Mouse (Mus musculus): ENCODE data around the gene Maml3. TPM values are rescaled to one million over a fixed set of nuclear protein-coding genes. Genes with fewer than 3 reads are reported as not detected.

Gene Maml3
- polyA plus RNA-seq, 1 experiment from 2014 or later: 5.2 TPM

GRCm38 (mm10) chr3:51889776-51890175, 215.1 kb downstream of the Maml3 start:
- Histone ChIP-seq H3K9me3 (no peaks in the 10 kb centered on the region), H3K27ac (peak overlapping the region; percentile 63; the same call in 1 of the 2 replicates), H3K27me3 (replicated peaks) (no peaks in the 10 kb centered on the region), H3K4me2 (no peak overlapping the region), H3K4me3 (replicated peaks) (no peak overlapping the region), H3K9ac (no peak overlapping the region), H3K4me1 (peaks cover 22% of the 10 kb centered on the region), H3K36me3 (no peaks in the 10 kb centered on the region)
- 60% methylated on average over 5 of the region's 5 CpGs for WGBS
- no peak for ATAC-seq (ENCODE audit: insufficient read depth, low FRiP score, low read depth)

GRCm38 (mm10) chr3:51888662-51889433, 216.0 kb downstream of the Maml3 start:
- Histone ChIP-seq H3K9ac (no peak overlapping the region), H3K27me3 (replicated peaks) (no peaks in the 10 kb centered on the region), H3K4me2 (peak overlapping the region; percentile 47), H3K9me3 (no peaks in the 10 kb centered on the region), H3K4me3 (replicated peaks) (peak overlapping the region; percentile 12; the same call in 1 of the 2 replicates), H3K36me3 (no peaks in the 10 kb centered on the region), H3K27ac (peak overlapping the region; percentile 63), H3K4me1 (peaks cover 22% of the 10 kb centered on the region)
- peak; percentile 65 for ATAC-seq (ENCODE audit: insufficient read depth, low FRiP score, low read depth)
- WGBS: 19% methylated on average over 20 of the region's 20 CpGs

GRCm38 (mm10) chr3:51888295-51888661, 216.6 kb downstream of the Maml3 start:
- 9% methylated on average over 8 of the region's 8 CpGs for WGBS
- H3K9me3 ChIP-seq: no peaks in the 10 kb centered on the region
- no peak for ATAC-seq (ENCODE audit: insufficient read depth, low FRiP score, low read depth)
- H3K9ac ChIP-seq: no peak overlapping the region
- H3K4me3 ChIP-seq (replicated peaks): no peak overlapping the region
- no peaks in the 10 kb centered on the region for H3K36me3 ChIP-seq
- H3K4me2 ChIP-seq: peak overlapping the region; percentile 47
- H3K27me3 ChIP-seq (replicated peaks): no peaks in the 10 kb centered on the region
- H3K27ac ChIP-seq: peak overlapping the region; percentile 63
- peaks cover 22% of the 10 kb centered on the region for H3K4me1 ChIP-seq

- Histone ChIP-seq H3K4me3 (replicated peaks) (no peak overlapping the region), H3K4me1 (peaks cover 28% of the 10 kb centered on the region), H3K9me3 (no peaks in the 10 kb centered on the region), H3K27ac (no peak overlapping the region), H3K4me2 (no peak overlapping the region), H3K27me3 (replicated peaks) (no peaks in the 10 kb centered on the region), H3K9ac (no peak overlapping the region), H3K36me3 (no peaks in the 10 kb centered on the region)
- 39% methylated on average over 5 of the region's 5 CpGs for WGBS
- no peak for ATAC-seq (ENCODE audit: insufficient read depth, low FRiP score, low read depth)
Observed at GRCm38 (mm10) chr3:51885920-51886319, 219.0 kb downstream of the Maml3 start.

- H3K27ac ChIP-seq: no peak overlapping the region
- no peak for ATAC-seq (ENCODE audit: insufficient read depth, low FRiP score, low read depth)
- H3K9me3 ChIP-seq: no peaks in the 10 kb centered on the region
- H3K36me3 ChIP-seq: no peaks in the 10 kb centered on the region
- H3K9ac ChIP-seq: no peak overlapping the region
- no peak overlapping the region for H3K4me2 ChIP-seq
- peaks cover 28% of the 10 kb centered on the region for H3K4me1 ChIP-seq
- no peaks in the 10 kb centered on the region for H3K27me3 ChIP-seq (replicated peaks)
- H3K4me3 ChIP-seq (replicated peaks): no peak overlapping the region
- 89% methylated on average over 5 of the region's 5 CpGs for WGBS
Observed at GRCm38 (mm10) chr3:51885487-51885886, 219.4 kb downstream of the Maml3 start.

- no peak for ATAC-seq (ENCODE audit: insufficient read depth, low FRiP score, low read depth)
- peaks cover 8% of the 10 kb centered on the region; the same call in 1 of the 2 replicates for H3K4me1 ChIP-seq
- H3K4me2 ChIP-seq: no peak overlapping the region
- no peaks in the 10 kb centered on the region for H3K27me3 ChIP-seq (replicated peaks)
- 36% methylated on average over 10 of the region's 10 CpGs for WGBS
- H3K9me3 ChIP-seq: no peaks in the 10 kb centered on the region
- H3K4me3 ChIP-seq (replicated peaks): no peak overlapping the region
- H3K36me3 ChIP-seq: no peaks in the 10 kb centered on the region
- no peak overlapping the region for H3K27ac ChIP-seq
- H3K9ac ChIP-seq: no peak overlapping the region
Observed at GRCm38 (mm10) chr3:51881981-51882380, 222.9 kb downstream of the Maml3 start.

GRCm38 (mm10) chr3:51881393-51881792, 223.5 kb downstream of the Maml3 start:
- Histone ChIP-seq H3K4me3 (replicated peaks) (no peak overlapping the region), H3K4me2 (no peak overlapping the region), H3K27me3 (replicated peaks) (no peaks in the 10 kb centered on the region), H3K9ac (no peak overlapping the region), H3K9me3 (no peaks in the 10 kb centered on the region), H3K36me3 (no peaks in the 10 kb centered on the region), H3K27ac (no peak overlapping the region), H3K4me1 (peaks cover 8% of the 10 kb centered on the region; the same call in 1 of the 2 replicates)
- 73% methylated on average over 1 of the region's 2 CpGs for WGBS
- no peak for ATAC-seq (ENCODE audit: insufficient read depth, low FRiP score, low read depth)

- Histone ChIP-seq H3K27ac (no peak overlapping the region), H3K27me3 (replicated peaks) (no peaks in the 10 kb centered on the region), H3K36me3 (no peaks in the 10 kb centered on the region), H3K4me3 (replicated peaks) (no peak overlapping the region), H3K9ac (no peak overlapping the region), H3K4me1 (peaks cover 8% of the 10 kb centered on the region; the same call in 1 of the 2 replicates), H3K4me2 (no peak overlapping the region), H3K9me3 (no peaks in the 10 kb centered on the region)
- no peak for ATAC-seq (ENCODE audit: insufficient read depth, low FRiP score, low read depth)
- 80% methylated on average over 8 of the region's 8 CpGs for WGBS
Observed at GRCm38 (mm10) chr3:51880506-51881036, 224.3 kb downstream of the Maml3 start.

GRCm38 (mm10) chr3:51879211-51879610, 225.7 kb downstream of the Maml3 start:
- Histone ChIP-seq H3K9me3 (no peaks in the 10 kb centered on the region), H3K27me3 (replicated peaks) (no peaks in the 10 kb centered on the region), H3K4me2 (no peak overlapping the region), H3K27ac (no peak overlapping the region), H3K4me1 (peaks cover 13% of the 10 kb centered on the region; the same call in 1 of the 2 replicates), H3K9ac (no peak overlapping the region), H3K36me3 (no peaks in the 10 kb centered on the region), H3K4me3 (replicated peaks) (no peak overlapping the region)
- 76% methylated on average over 11 of the region's 11 CpGs for WGBS
- no peak for ATAC-seq (ENCODE audit: insufficient read depth, low FRiP score, low read depth)

GRCm38 (mm10) chr3:51878577-51878976, 226.3 kb downstream of the Maml3 start:
- no peak for ATAC-seq (ENCODE audit: insufficient read depth, low FRiP score, low read depth)
- WGBS: 52% methylated on average over 9 of the region's 9 CpGs
- Histone ChIP-seq H3K27ac (no peak overlapping the region), H3K36me3 (no peaks in the 10 kb centered on the region), H3K4me1 (peaks cover 19% of the 10 kb centered on the region; the same call in 1 of the 2 replicates), H3K9me3 (no peaks in the 10 kb centered on the region), H3K4me3 (replicated peaks) (no peak overlapping the region), H3K27me3 (replicated peaks) (no peaks in the 10 kb centered on the region), H3K9ac (no peak overlapping the region), H3K4me2 (no peak overlapping the region)

- H3K36me3 ChIP-seq: no peaks in the 10 kb centered on the region
- no peak overlapping the region for H3K27ac ChIP-seq
- no peak overlapping the region for H3K4me2 ChIP-seq
- 84% methylated on average over 9 of the region's 9 CpGs for WGBS
- H3K4me3 ChIP-seq (replicated peaks): no peak overlapping the region
- H3K27me3 ChIP-seq (replicated peaks): no peaks in the 10 kb centered on the region
- peaks cover 18% of the 10 kb centered on the region; the same call in 1 of the 2 replicates for H3K4me1 ChIP-seq
- no peak overlapping the region for H3K9ac ChIP-seq
- ATAC-seq (ENCODE audit: insufficient read depth, low FRiP score, low read depth): no peak
- H3K9me3 ChIP-seq: no peaks in the 10 kb centered on the region
Observed at GRCm38 (mm10) chr3:51876729-51877128, 228.1 kb downstream of the Maml3 start.

- no peak overlapping the region for H3K4me2 ChIP-seq
- 83% methylated on average over 4 of the region's 4 CpGs for WGBS
Observed at GRCm38 (mm10) chr3:51875629-51876028, 229.2 kb downstream of the Maml3 start.

More at GRCm38 (mm10) chr3:51875629-51876028, 229.2 kb downstream of the Maml3 start:
- Histone ChIP-seq H3K9me3 (no peaks in the 10 kb centered on the region), H3K4me3 (replicated peaks) (no peak overlapping the region), H3K27ac (no peak overlapping the region), H3K27me3 (replicated peaks) (no peaks in the 10 kb centered on the region), H3K9ac (no peak overlapping the region), H3K4me1 (peaks cover 18% of the 10 kb centered on the region; the same call in 1 of the 2 replicates), H3K36me3 (no peaks in the 10 kb centered on the region)
- no peak for ATAC-seq (ENCODE audit: insufficient read depth, low FRiP score, low read depth)
